Mouse (Mus musculus) spleen, adult 2 months (tissue): ENCODE measurements around the gene Klhl35. TPM values are rescaled to one million over a fixed set of nuclear protein-coding genes. Genes with fewer than 3 reads are reported as not detected.

Experiments used
- DNase-seq, 2 experiments: peaks; one replicate each; pipeline versions ENCODE4 v3.0.0 to v3.0.0-alpha.2; 2012 to 2021; ENCODE audit warnings: low spot score in 2 of 2, low read depth in 1 of 2
- H3K27ac ChIP-seq: fragments of 200-500 bp; 2 replicates; pipeline ENCODE4 v1.5.1; 2012; ENCODE audit warnings: low read length, inconsistent platforms; ENCODE audit not compliant: insufficient read depth
- H3K27me3 ChIP-seq: fragments of 200-500 bp; 2 replicates; pipeline ENCODE4 v1.6.1; 2012; ENCODE audit warnings: mild to moderate bottlenecking, moderate library complexity, low read length, inconsistent platforms; ENCODE audit not compliant: control insufficient read depth, insufficient read depth
- H3K36me3 ChIP-seq: fragments of 200-500 bp; 2 replicates; pipeline ENCODE4 v1.6.1; 2012; ENCODE audit warnings: mild to moderate bottlenecking, low read length, inconsistent platforms; ENCODE audit not compliant: control insufficient read depth, insufficient read depth
- H3K4me1 ChIP-seq: fragments of 200-500 bp; 2 replicates; pipeline ENCODE4 v1.6.1; 2011; ENCODE audit warnings: inconsistent platforms; ENCODE audit not compliant: control insufficient read depth, insufficient read depth, insufficient read length
- H3K4me3 ChIP-seq: fragments of 200-500 bp; 2 replicates; pipeline ENCODE4 v1.5.1; 2011; ENCODE audit warnings: mild to moderate bottlenecking, inconsistent platforms; ENCODE audit not compliant: insufficient read depth, insufficient read length; ENCODE audit errors: extremely low read depth
- CTCF ChIP-seq: fragments of 200-500 bp; IDR thresholded peaks from 2 replicates; pipeline ENCODE4 v1.5.1; 2011; ENCODE audit warnings: mild to moderate bottlenecking, inconsistent platforms; ENCODE audit not compliant: insufficient read depth, insufficient read length, insufficient replicate concordance; ENCODE audit errors: extremely low read depth
- POLR2A ChIP-seq: fragments of 200-500 bp; IDR thresholded peaks from 2 replicates; pipeline ENCODE4 v1.6.1; 2011; ENCODE audit warnings: low read depth, low read length, inconsistent platforms
- WGBS: fragments of 180-500 bp; shearing (Covaris S2); methylation state at CpG from one replicate; pipeline ENCODE4 v1.1.7; 2018; 5-methylcytosine and 5-hydroxymethylcytosine counted together
- polyA plus RNA-seq: library from polyadenylated mRNA; depleted of rRNA; stranded (reverse); fragments of >200 nt; gene quantifications from 2 replicates; pipeline ENCODE4 v1.2.3, GENCODE M21; 2012

Gene Klhl35
- polyA plus RNA-seq, 1 experiment, result 1.3 TPM

- Histone ChIP-seq H3K4me1 (no peaks in the 10 kb centered on the region), H3K4me3 (no peak overlapping the region), H3K27ac (no peak overlapping the region), H3K36me3 (peaks cover 31% of the 10 kb centered on the region), H3K27me3 (no peaks in the 10 kb centered on the region)
- DNase-seq, result no peak
- 83% methylated on average over 2 of the region's 2 CpGs for WGBS
- TF ChIP-seq POLR2A (no peak), CTCF (no peak)
Observed at GRCm38 (mm10) chr7:99475562-99475911, 9.7 kb downstream of the Klhl35 start.

- Histone ChIP-seq H3K27ac (no peak overlapping the region), H3K27me3 (no peaks in the 10 kb centered on the region), H3K4me1 (no peaks in the 10 kb centered on the region), H3K4me3 (no peak overlapping the region), H3K36me3 (peaks cover 41% of the 10 kb centered on the region)
- TF ChIP-seq CTCF, result no peak
- no peak for TF ChIP-seq POLR2A
- DNase-seq, result no peak
- 85% methylated on average over 3 of the region's 3 CpGs for WGBS
Observed at GRCm38 (mm10) chr7:99476558-99477114, 10.8 kb downstream of the Klhl35 start.

- peaks cover 46% of the 10 kb centered on the region for H3K36me3 ChIP-seq
- WGBS, result 94% methylated on average over 5 of the region's 5 CpGs
- no peaks in the 10 kb centered on the region for H3K27me3 ChIP-seq
- no peaks in the 10 kb centered on the region; the same call in 1 of the 2 replicates for H3K4me1 ChIP-seq
- H3K27ac ChIP-seq, result no peak overlapping the region
- H3K4me3 ChIP-seq, result no peak overlapping the region
- TF ChIP-seq CTCF (no peak), POLR2A (no peak)
- DNase-seq, result no peak
Observed at GRCm38 (mm10) chr7:99477235-99477634, 11.4 kb downstream of the Klhl35 start.

- H3K36me3 ChIP-seq, result peaks cover 32% of the 10 kb centered on the region
- peak overlapping the region; percentile 71 for H3K4me3 ChIP-seq
- DNase-seq, result no peak
- H3K27ac ChIP-seq, result peak overlapping the region; percentile 72; the same call in 1 of the 2 replicates
- TF ChIP-seq POLR2A (no peak), CTCF (no peak)
- no peaks in the 10 kb centered on the region for H3K27me3 ChIP-seq
- H3K4me1 ChIP-seq, result no peaks in the 10 kb centered on the region; the same call in 1 of the 2 replicates
- WGBS, result under 1% methylated on average over 6 of the region's 6 CpGs
Observed at GRCm38 (mm10) chr7:99482637-99483036, 16.8 kb downstream of the Klhl35 start.

- TF ChIP-seq CTCF (no peak), POLR2A (peak; percentile 69)
- Histone ChIP-seq H3K4me1 (no peaks in the 10 kb centered on the region; the same call in 1 of the 2 replicates), H3K4me3 (peak within 1 kb of the TSS; percentile 71), H3K36me3 (peaks cover 31% of the 10 kb centered on the region), H3K27ac (peak within 1 kb of the TSS; percentile 72), H3K27me3 (no peaks in the 10 kb centered on the region)
- DNase-seq, result peak; percentile 89 to 97
- WGBS, result under 1% methylated on average over 45 of the region's 45 CpGs
Observed at GRCm38 (mm10) chr7:99483271-99483923, 17.6 kb downstream of the Klhl35 start, which contains the start of gene Rps3. Gene Rps3, minus strand, starts transcription at chr7:99483738.

GRCm38 (mm10) chr7:99483924-99484319 is 18.1 kb downstream of the Klhl35 start:
- Histone ChIP-seq H3K27ac (no peak overlapping the region), H3K4me1 (no peaks in the 10 kb centered on the region; the same call in 1 of the 2 replicates), H3K4me3 (no peak overlapping the region), H3K27me3 (no peaks in the 10 kb centered on the region), H3K36me3 (peaks cover 27% of the 10 kb centered on the region)
- no peak for DNase-seq
- 46% methylated on average over 8 of the region's 8 CpGs for WGBS
- TF ChIP-seq POLR2A (no peak), CTCF (no peak)

- H3K36me3 ChIP-seq, result peaks cover 23% of the 10 kb centered on the region
- no peak overlapping the region for H3K27ac ChIP-seq
- H3K4me1 ChIP-seq, result no peaks in the 10 kb centered on the region; the same call in 1 of the 2 replicates
- no peaks in the 10 kb centered on the region for H3K27me3 ChIP-seq
- H3K4me3 ChIP-seq, result no peak overlapping the region
- no peak for DNase-seq
- TF ChIP-seq CTCF (no peak), POLR2A (no peak)
- WGBS, result 95% methylated on average over 1 of the region's 1 CpGs
Observed at GRCm38 (mm10) chr7:99484679-99485078, 18.9 kb downstream of the Klhl35 start.
